Mouse (Mus musculus): ENCODE measurements around the gene Mepe. TPM values are rescaled to one million over a fixed set of nuclear protein-coding genes. Genes with fewer than 3 reads are reported as not detected.

Gene Mepe
- not detected in 2 replicates for total RNA-seq (2014; fragmentation: Nextera tagmentation)
- not detected in 2 replicates for total RNA-seq (2017)

DNA sequence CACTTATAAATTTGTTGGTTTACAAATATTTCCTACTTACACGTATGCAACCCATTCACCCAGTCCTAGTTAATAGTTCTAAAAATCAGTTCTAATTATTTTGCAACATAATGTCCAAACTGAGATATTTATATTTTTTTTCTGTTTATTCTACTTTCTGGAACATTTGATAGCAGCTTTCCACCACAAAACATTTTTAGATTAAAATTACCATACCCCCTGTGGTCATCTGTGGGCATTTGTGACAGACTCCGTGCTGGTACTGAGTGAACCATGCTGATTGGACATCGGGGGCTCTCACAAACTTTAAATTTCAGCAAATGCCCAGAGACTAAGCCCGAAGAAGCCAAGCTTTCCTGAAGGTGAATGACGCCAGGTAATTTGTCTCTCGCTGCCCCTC, at the start of gene Mepe:
Gene Mepe (plus strand): TSS at position 301 of the 400 bp plus-strand sequence.
- ATAC-seq (replicated peaks; ENCODE audit: poor library complexity, severe bottlenecking): no peak

GRCm38 (mm10) chr5:104294201-104294600, 30.9 kb upstream of the Mepe start:
- ATAC-seq (replicated peaks; ENCODE audit: poor library complexity, severe bottlenecking): no peak

- no peak for ATAC-seq (replicated peaks; ENCODE audit: poor library complexity, severe bottlenecking)
Observed at GRCm38 (mm10) chr5:104298994-104299393, 26.1 kb upstream of the Mepe start, which contains the start of gene Ibsp. Gene Ibsp, plus strand, starts transcription at chr5:104299171.

- no peak for ATAC-seq (replicated peaks; ENCODE audit: poor library complexity, severe bottlenecking)
Observed at GRCm38 (mm10) chr5:104314073-104314472, 11.1 kb upstream of the Mepe start.

DNA sequence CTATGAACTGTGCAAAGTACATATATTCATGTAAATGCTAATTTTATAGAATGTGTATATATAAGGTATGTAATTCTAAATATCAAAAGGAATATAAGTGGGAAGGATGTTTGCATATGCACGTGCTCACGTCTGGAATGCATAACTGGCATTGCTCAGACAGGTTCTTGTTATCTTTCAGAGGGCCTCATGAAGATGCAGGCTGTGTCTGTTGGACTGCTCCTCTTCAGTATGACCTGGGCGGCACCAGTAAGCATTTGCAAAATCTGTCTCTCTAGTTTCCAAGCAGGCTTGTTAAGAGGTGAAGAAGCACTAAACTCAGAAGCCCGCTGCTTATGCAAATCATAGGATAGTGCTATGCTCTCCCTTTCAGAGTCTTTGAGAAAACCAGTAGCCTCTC, 1.8 kb downstream of the Mepe start:
- no peak for ATAC-seq (replicated peaks; ENCODE audit: poor library complexity, severe bottlenecking)

GRCm38 (mm10) chr5:104327389-104327788, 2.3 kb downstream of the Mepe start:
- no peak for ATAC-seq (replicated peaks; ENCODE audit: poor library complexity, severe bottlenecking)

DNA sequence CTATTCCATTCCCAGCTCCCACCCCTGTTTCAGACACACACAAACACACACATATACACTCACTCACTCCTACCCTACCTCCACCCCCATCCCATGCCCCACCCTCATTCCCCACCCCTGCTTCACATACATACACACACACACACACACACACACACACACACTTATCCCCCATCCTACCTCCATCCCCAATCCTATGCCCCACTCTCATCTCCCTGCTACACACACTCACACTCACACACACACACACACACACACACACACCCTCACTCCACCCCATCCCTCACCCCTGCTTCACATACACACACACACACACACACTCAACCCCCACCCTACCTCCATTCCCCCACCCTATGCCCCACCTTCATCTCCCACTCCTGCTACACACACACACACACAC, 2.7 kb downstream of the Mepe start:
- ATAC-seq (replicated peaks; ENCODE audit: poor library complexity, severe bottlenecking): no peak

GRCm38 (mm10) chr5:104328317-104328850, 3.3 kb downstream of the Mepe start:
- no peak for ATAC-seq (replicated peaks; ENCODE audit: poor library complexity, severe bottlenecking)

DNA sequence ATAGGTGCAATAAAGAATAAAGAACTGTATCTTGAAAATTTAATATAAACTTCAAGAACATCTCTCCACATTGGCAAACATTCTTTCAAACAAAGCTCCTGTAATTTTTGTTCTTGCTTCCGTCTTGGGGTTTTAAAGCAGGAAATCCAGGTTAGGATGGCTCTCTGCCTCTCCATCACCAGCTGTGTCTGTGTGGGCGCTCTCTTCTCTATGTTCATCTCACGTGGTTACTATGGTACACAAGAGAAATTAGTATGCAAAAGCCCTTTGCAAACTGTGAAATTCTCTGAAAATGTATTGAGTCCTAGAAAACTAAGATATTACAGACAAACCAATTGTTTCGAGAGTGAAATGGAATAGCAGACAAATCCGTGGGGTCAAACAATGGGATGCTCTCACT, 4.3 kb downstream of the Mepe start:
- ATAC-seq (replicated peaks; ENCODE audit: poor library complexity, severe bottlenecking): no peak

DNA sequence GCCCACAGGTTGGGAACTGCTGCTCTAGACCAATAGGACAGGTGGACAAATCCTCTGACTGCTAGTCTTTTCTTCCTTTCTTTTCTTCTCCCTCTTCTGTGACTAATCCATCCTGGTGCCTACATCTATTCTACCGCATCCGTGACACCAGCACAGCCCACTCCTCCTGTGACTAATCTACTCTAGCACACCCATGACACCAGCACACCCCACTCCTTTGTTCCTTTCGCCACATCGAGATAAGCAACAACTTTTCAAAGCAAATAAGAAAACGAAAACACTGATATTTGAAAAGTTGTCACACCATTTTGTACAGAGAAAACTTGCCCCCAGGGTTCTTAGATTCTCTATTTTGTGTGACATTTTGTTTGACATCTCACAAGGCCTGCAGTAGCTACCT, 5.0 kb downstream of the Mepe start:
- ATAC-seq (replicated peaks; ENCODE audit: poor library complexity, severe bottlenecking): no peak

DNA sequence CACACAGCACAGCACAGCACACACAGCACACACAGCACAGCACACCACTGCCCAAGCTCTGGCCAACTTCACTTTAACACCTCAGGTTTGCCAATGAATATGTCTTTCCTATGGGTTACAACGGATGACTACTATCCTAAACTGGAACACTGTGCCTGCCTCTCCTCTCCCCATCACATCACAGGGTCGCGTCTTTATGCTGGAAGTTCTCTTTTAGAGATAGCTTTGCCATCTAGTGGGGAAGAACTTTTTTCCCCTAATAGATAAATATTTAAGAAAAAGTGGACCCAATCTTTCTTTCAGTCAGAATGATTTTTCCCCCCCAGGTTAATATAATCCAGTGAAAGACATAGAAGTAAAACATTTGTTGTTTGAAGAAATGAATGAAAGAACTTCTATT, 7.2 kb downstream of the Mepe start:
- no peak for ATAC-seq (replicated peaks; ENCODE audit: poor library complexity, severe bottlenecking)

DNA sequence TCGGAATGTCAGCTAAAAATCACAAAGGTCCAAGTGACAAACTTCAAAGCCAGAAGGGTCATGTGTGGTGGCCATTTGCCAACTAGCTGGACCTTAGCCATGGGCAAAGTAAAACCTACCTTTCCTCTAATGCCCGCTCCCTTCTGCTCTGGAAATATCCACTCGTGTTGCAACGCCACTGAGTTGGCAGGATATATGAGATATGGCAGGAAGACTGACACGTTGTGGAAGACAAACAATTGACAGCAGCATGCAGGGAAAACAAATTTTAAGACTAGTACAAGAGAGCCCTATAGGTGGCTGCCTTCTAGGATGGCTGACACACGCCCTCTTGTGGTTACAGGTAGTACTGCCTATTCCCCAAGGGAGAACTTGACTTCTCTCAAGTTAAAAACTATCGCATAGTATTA, 8.1 kb downstream of the Mepe start:
- peak; percentile 67 for ATAC-seq (replicated peaks; ENCODE audit: poor library complexity, severe bottlenecking)

- no peak for ATAC-seq (replicated peaks; ENCODE audit: poor library complexity, severe bottlenecking)
Observed at GRCm38 (mm10) chr5:104333643-104334042, 8.5 kb downstream of the Mepe start.

GRCm38 (mm10) chr5:104334516-104334915, 9.4 kb downstream of the Mepe start:
- ATAC-seq (replicated peaks; ENCODE audit: poor library complexity, severe bottlenecking): no peak

DNA sequence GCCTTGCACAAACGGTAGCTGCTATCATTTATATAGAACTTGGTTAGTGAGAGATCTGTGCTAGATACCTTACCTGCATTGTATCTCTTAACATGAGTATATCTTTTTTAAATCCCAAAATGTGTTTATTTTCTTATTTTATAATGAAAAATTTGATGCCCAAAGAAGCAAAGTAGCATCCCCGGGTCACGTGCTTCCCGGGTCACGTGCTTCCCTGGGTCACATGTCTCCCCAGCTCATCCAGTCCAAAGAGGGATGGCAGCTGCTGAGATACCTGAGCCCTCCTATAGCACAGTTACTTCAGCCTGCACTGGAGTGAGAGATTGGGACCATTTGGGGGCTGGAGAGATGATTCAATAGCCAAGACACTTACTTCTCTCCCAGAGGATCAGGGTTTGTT, 10.8 kb downstream of the Mepe start:
- no peak for ATAC-seq (replicated peaks; ENCODE audit: poor library complexity, severe bottlenecking)

DNA sequence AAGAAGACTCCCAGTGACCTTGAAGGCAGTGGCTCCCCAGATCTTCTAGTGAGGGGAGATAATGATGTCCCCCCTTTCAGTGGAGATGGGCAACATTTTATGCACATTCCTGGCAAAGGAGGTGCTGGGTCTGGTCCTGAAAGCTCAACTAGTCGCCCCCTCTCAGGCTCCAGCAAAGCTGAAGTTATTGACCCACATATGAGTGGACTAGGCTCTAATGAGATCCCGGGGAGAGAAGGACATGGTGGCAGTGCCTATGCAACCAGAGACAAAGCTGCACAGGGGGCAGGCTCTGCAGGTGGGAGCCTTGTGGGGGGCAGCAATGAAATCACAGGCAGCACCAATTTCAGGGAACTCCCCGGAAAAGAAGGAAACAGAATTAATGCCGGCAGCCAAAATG, 12.4 kb downstream of the Mepe start:
- no peak for ATAC-seq (replicated peaks; ENCODE audit: poor library complexity, severe bottlenecking)

GRCm38 (mm10) chr5:104339009-104339408, 13.9 kb downstream of the Mepe start:
- ATAC-seq (replicated peaks; ENCODE audit: poor library complexity, severe bottlenecking): 0 out of 2 replicates have a peak, but pooled peaks have one; percentile 13

DNA sequence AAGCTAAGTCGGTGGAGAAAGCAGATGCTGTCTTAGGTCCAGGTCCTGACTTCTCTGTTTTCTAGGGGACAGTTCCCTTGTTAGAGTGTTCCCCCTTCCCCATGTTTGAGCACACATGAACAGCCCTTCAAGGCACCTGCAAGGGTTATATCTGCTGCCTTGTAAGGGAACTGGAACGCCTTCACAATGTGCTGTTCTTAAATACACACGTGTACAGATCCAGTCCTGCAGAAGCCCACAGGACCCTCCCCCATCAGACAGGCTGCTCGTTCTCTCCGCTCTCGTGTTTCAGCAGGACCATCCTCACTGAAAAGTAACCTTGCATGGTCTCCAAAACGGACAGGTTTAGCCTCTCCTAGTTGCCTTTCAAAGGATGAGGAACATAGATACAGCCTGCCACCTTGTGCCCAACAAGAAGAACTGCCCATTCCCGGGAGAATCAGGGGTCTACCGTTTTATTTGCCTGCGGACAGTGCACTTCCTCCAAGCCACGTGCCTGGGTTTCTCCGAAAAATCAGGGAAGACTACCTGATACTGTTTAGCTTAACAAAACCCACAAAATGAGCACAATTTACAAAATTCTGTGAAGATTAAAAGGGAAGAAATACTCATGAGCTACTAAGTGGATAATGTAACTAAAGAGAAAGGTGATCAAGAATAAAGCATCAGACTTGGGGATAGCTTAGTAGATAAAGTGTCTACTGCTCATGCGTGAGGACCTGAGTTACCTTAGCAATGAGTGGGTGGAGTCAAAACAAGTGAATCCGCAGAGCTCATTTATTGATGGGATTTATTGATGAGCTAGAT, 14.8 kb downstream of the Mepe start:
- peak; percentile 82 for ATAC-seq (replicated peaks; ENCODE audit: poor library complexity, severe bottlenecking)

DNA sequence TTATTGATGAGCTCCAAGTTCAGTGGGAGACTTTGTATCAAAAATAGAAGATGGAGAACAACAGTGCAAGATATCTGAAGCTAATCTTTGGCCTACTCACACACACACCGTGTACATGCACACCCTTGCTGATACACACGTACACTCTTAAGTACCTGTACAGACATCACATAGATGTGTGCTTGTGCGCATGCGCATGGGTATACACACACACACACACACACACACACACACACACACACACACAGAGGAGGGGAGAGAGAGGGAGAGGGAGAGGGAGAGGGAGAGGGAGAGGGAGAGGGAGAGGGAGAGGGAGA, 15.3 kb downstream of the Mepe start:
- no peak for ATAC-seq (replicated peaks; ENCODE audit: poor library complexity, severe bottlenecking)

- no peak for ATAC-seq (replicated peaks; ENCODE audit: poor library complexity, severe bottlenecking)
Observed at GRCm38 (mm10) chr5:104342881-104343280, 17.8 kb downstream of the Mepe start.

DNA sequence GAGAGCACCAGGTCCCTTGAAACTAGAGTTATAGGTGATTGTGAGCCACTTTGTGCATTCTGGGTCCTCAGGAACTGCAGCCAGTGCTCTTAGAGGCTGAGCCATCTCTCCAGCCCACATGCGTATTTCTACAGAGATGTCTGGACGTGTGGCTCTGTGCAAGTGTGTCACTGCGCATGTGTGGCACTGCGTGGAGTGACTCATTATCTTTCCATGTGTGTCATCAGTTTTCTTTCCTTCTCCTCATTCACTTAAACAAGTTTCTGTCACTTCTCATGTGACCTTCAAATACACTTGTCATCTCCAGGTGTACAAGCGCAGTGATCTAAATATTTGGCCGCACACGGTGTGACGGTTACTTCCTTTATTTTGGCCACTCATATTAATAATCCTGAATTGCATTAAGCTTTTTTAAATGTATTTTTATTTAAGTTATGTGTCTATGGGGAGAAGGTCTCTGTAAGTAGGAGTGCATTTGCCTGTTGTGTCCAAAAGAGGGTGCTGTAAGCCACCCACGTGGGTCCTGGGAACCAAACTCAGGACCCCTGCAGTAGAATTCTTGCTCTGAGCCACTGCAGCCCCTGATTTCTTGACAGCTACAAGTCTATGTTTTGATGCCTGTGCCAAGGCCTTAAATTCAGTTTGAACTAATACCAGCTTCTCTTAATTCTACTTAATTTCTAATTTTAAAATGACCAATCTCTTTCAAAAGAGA, 19.6 kb downstream of the Mepe start:
- peak; percentile 73 for ATAC-seq (replicated peaks; ENCODE audit: poor library complexity, severe bottlenecking)
